Mouse (Mus musculus): ENCODE results near the gene Lars2. TPM values are rescaled to one million over a fixed set of nuclear protein-coding genes. Genes with fewer than 3 reads are reported as not detected.
A peak's percentile ranks its signal among the peaks of the same experiment; 100 is the strongest.

Gene Lars2
- polyA plus RNA-seq, 1 experiment from 2014 or later: 683 TPM

- Histone ChIP-seq H3K9ac (replicated peaks) (no peak overlapping the region), H3K4me2 (no peak overlapping the region), H3K4me1 (peaks cover 4% of the 10 kb centered on the region; the same call in 1 of the 2 replicates), H3K27ac (replicated peaks) (no peak overlapping the region), H3K4me3 (replicated peaks) (no peak overlapping the region), H3K27me3 (replicated peaks) (no peaks in the 10 kb centered on the region), H3K9me3 (replicated peaks) (no peaks in the 10 kb centered on the region), H3K36me3 (no peaks in the 10 kb centered on the region)
- ATAC-seq (ENCODE audit: low FRiP score): no peak
- 91% methylated on average over 5 of the region's 5 CpGs for WGBS
Measured at GRCm38 (mm10) chr9:123497906-123498305, 131.2 kb downstream of the Lars2 start.

- H3K27ac ChIP-seq (replicated peaks): no peak overlapping the region
- 89% methylated on average over 4 of the region's 4 CpGs for WGBS
Measured at GRCm38 (mm10) chr9:123500480-123500879, 133.8 kb downstream of the Lars2 start.

GRCm38 (mm10) chr9:123503171-123503834 is 136.6 kb downstream of the Lars2 start:
- H3K27ac ChIP-seq (replicated peaks): no peak overlapping the region
- no peak overlapping the region for H3K4me3 ChIP-seq (replicated peaks)
- no peak overlapping the region for H3K9ac ChIP-seq (replicated peaks)
- H3K27me3 ChIP-seq (replicated peaks): no peaks in the 10 kb centered on the region
- H3K9me3 ChIP-seq (replicated peaks): no peaks in the 10 kb centered on the region
- 75% methylated on average over 5 of the region's 5 CpGs for WGBS
- H3K36me3 ChIP-seq: no peaks in the 10 kb centered on the region
- ATAC-seq (ENCODE audit: low FRiP score): no peak
- H3K4me2 ChIP-seq: no peak overlapping the region
- H3K4me1 ChIP-seq: no peaks in the 10 kb centered on the region

More at GRCm38 (mm10) chr9:123500480-123500879, 133.8 kb downstream of the Lars2 start:
- Histone ChIP-seq H3K4me1 (peaks cover 4% of the 10 kb centered on the region; the same call in 1 of the 2 replicates), H3K9me3 (replicated peaks) (no peaks in the 10 kb centered on the region), H3K27me3 (replicated peaks) (no peaks in the 10 kb centered on the region), H3K36me3 (no peaks in the 10 kb centered on the region), H3K9ac (replicated peaks) (no peak overlapping the region), H3K4me2 (no peak overlapping the region), H3K4me3 (replicated peaks) (no peak overlapping the region)
- ATAC-seq (ENCODE audit: low FRiP score): no peak

- no peaks in the 10 kb centered on the region for H3K27me3 ChIP-seq (replicated peaks)
- H3K27ac ChIP-seq (replicated peaks): no peak overlapping the region
- H3K9ac ChIP-seq (replicated peaks): no peak overlapping the region
- H3K36me3 ChIP-seq: no peaks in the 10 kb centered on the region
- H3K4me1 ChIP-seq: no peaks in the 10 kb centered on the region
- H3K9me3 ChIP-seq (replicated peaks): no peaks in the 10 kb centered on the region
- H3K4me3 ChIP-seq (replicated peaks): no peak overlapping the region
- peak; percentile 59; the same call in 1 of the 2 replicates for ATAC-seq (ENCODE audit: low FRiP score)
- 5% methylated on average over 2 of the region's 2 CpGs for WGBS
- no peak overlapping the region for H3K4me2 ChIP-seq
Measured at GRCm38 (mm10) chr9:123504325-123504724, 137.6 kb downstream of the Lars2 start.

GRCm38 (mm10) chr9:123505598-123505997 is 138.9 kb downstream of the Lars2 start:
- Histone ChIP-seq H3K27ac (replicated peaks) (no peak overlapping the region; the same call in 1 of the 2 replicates), H3K4me2 (no peak overlapping the region), H3K9ac (replicated peaks) (no peak overlapping the region), H3K4me3 (replicated peaks) (no peak overlapping the region), H3K9me3 (replicated peaks) (no peaks in the 10 kb centered on the region), H3K27me3 (replicated peaks) (no peaks in the 10 kb centered on the region), H3K36me3 (no peaks in the 10 kb centered on the region), H3K4me1 (peaks cover 8% of the 10 kb centered on the region)
- WGBS: 86% methylated on average over 1 of the region's 1 CpGs
- ATAC-seq (ENCODE audit: low FRiP score): no peak

GRCm38 (mm10) chr9:123506270-123507146 is 139.8 kb downstream of the Lars2 start:
- ATAC-seq (ENCODE audit: low FRiP score): no peak
- Histone ChIP-seq H3K4me3 (replicated peaks) (no peak overlapping the region), H3K36me3 (no peaks in the 10 kb centered on the region), H3K9ac (replicated peaks) (no peak overlapping the region), H3K27me3 (replicated peaks) (no peaks in the 10 kb centered on the region), H3K9me3 (replicated peaks) (no peaks in the 10 kb centered on the region), H3K27ac (replicated peaks) (no peak overlapping the region), H3K4me1 (peaks cover 8% of the 10 kb centered on the region), H3K4me2 (no peak overlapping the region)
- 71% methylated on average over 4 of the region's 4 CpGs for WGBS

- WGBS: 86% methylated on average over 2 of the region's 2 CpGs
- Histone ChIP-seq H3K9ac (replicated peaks) (no peak overlapping the region), H3K4me2 (no peak overlapping the region), H3K4me1 (peaks cover 8% of the 10 kb centered on the region), H3K36me3 (no peaks in the 10 kb centered on the region), H3K4me3 (replicated peaks) (no peak overlapping the region), H3K27me3 (replicated peaks) (no peaks in the 10 kb centered on the region), H3K9me3 (replicated peaks) (no peaks in the 10 kb centered on the region), H3K27ac (replicated peaks) (no peak overlapping the region)
- no peak for ATAC-seq (ENCODE audit: low FRiP score)
Measured at GRCm38 (mm10) chr9:123507380-123507779, 140.7 kb downstream of the Lars2 start.

GRCm38 (mm10) chr9:123508986-123509385 is 142.3 kb downstream of the Lars2 start:
- WGBS: 88% methylated on average over 2 of the region's 2 CpGs
- no peak overlapping the region for H3K9ac ChIP-seq (replicated peaks)
- no peak overlapping the region for H3K27ac ChIP-seq (replicated peaks)
- H3K27me3 ChIP-seq (replicated peaks): no peaks in the 10 kb centered on the region
- ATAC-seq (ENCODE audit: low FRiP score): no peak
- no peak overlapping the region for H3K4me2 ChIP-seq
- H3K4me1 ChIP-seq: peaks cover 8% of the 10 kb centered on the region
- no peaks in the 10 kb centered on the region for H3K36me3 ChIP-seq
- H3K9me3 ChIP-seq (replicated peaks): no peaks in the 10 kb centered on the region
- H3K4me3 ChIP-seq (replicated peaks): no peak overlapping the region

GRCm38 (mm10) chr9:123509638-123510604 is 143.2 kb downstream of the Lars2 start:
- Histone ChIP-seq H3K27me3 (replicated peaks) (no peaks in the 10 kb centered on the region), H3K9me3 (replicated peaks) (no peaks in the 10 kb centered on the region), H3K9ac (replicated peaks) (no peak overlapping the region), H3K27ac (replicated peaks) (peak overlapping the region; percentile 68; the same call in 1 of the 2 replicates), H3K4me3 (replicated peaks) (no peak overlapping the region), H3K4me2 (no peak overlapping the region), H3K36me3 (no peaks in the 10 kb centered on the region), H3K4me1 (peaks cover 8% of the 10 kb centered on the region)
- 65% methylated on average over 8 of the region's 8 CpGs for WGBS
- peak; percentile 78; the same call in 1 of the 2 replicates for ATAC-seq (ENCODE audit: low FRiP score)

GRCm38 (mm10) chr9:123510926-123511325 is 144.2 kb downstream of the Lars2 start:
- no peak overlapping the region for H3K9ac ChIP-seq (replicated peaks)
- no peak overlapping the region for H3K4me2 ChIP-seq
- no peaks in the 10 kb centered on the region for H3K9me3 ChIP-seq (replicated peaks)
- H3K4me3 ChIP-seq (replicated peaks): no peak overlapping the region
- no peaks in the 10 kb centered on the region for H3K27me3 ChIP-seq (replicated peaks)
- 92% methylated on average over 5 of the region's 5 CpGs for WGBS
- no peak for ATAC-seq (ENCODE audit: low FRiP score)
- H3K27ac ChIP-seq (replicated peaks): no peak overlapping the region
- H3K4me1 ChIP-seq: peaks cover 8% of the 10 kb centered on the region
- H3K36me3 ChIP-seq: no peaks in the 10 kb centered on the region

Measured in neural tube, embryonic 15.5 days (tissue).